17 mouse cellular contexts compared by ENCODE assay signal in genomic region chr2:4318134-4318533, GRCm38 (mm10).
DNase-seq lines count a peak whose midpoint lies in the region; ATAC-seq and TF ChIP-seq lines count a peak whose summit lies in the region.
"Had no signal": no experiment of that assay in that cellular context is flagged by ENCODE, and none has a peak within 500 bp of the region (broad histone marks: within the 10 kb centered on the region; RNA-seq: fewer than 3 reads in every experiment).

No protein-coding gene starts in this region.

- intact Hi-C loops in gastrocnemius, adult 2 months (cut with DNase I): no loop called here

- TF ChIP-seq CTCF in gastrocnemius, adult 2 months (IDR thresholded peaks at IDR 0.05): no peak

- H3K4me3 ChIP-seq in gastrocnemius, adult 2 months: no peak overlapping the region
- H3K4me3 ChIP-seq in liver, embryonic 16.5 days (ENCODE audit: low read depth, low read length): no peak overlapping the region
- H3K4me3 ChIP-seq: heart, embryonic 15.5 days; intestine, embryonic 15.5 days; lung, embryonic 15.5 days; stomach, embryonic 15.5 days had no signal

- peak overlapping the region; percentile 31; the same call in 1 of the 2 replicates for H3K27ac ChIP-seq in gastrocnemius, adult 2 months
- H3K27ac ChIP-seq in liver, embryonic 16.5 days (ENCODE audit: low read length): no peak overlapping the region
- H3K27ac ChIP-seq: heart, embryonic 15.5 days; intestine, embryonic 15.5 days; lung, embryonic 15.5 days; stomach, embryonic 15.5 days had no signal

- H3K27me3 ChIP-seq in liver, embryonic 16.5 days (ENCODE audit: control insufficient read depth, insufficient read depth, low read depth, low read length): no peaks in the 10 kb centered on the region
- H3K27me3 ChIP-seq: CH12.LX; heart, embryonic 15.5 days; intestine, embryonic 15.5 days; lung, embryonic 15.5 days; stomach, embryonic 15.5 days had no signal

- DNase-seq in gastrocnemius, adult 2 months: no peak
- no peak for DNase-seq in gastrocnemius, adult 8-10 months (ENCODE audit: low spot score in 2 of 2)
- DNase-seq in liver: no peak
- DNase-seq in MEL-GATA-1-ER (ENCODE audit: extremely low read depth, low read depth): peak; percentile 14
- no peak for DNase-seq in ovary, postnatal 10 days (ENCODE audit: low spot score)
- DNase-seq in frontal cortex, postnatal 10 days (ENCODE audit: low spot score in 2 of 2): no peak
- DNase-seq: cerebellum, postnatal 36 days; forebrain, postnatal 0 days; layer of hippocampus, adult 9-11 months; thymus, postnatal 36 days had no signal

- peak; percentile 19; the same call in 1 of the 2 replicates for ATAC-seq in liver, embryonic 16.5 days (ENCODE audit: low read depth)
- ATAC-seq in megakaryocyte progenitor cell, adult 5-6 weeks (replicated peaks; ENCODE audit: poor library complexity): peak; percentile 66
- ATAC-seq: forebrain, postnatal 0 days; intestine, embryonic 15.5 days had no signal

- H3K4me1 ChIP-seq in liver, embryonic 16.5 days (ENCODE audit: control insufficient read depth, low read depth, low read length): no peaks in the 10 kb centered on the region
- H3K4me1 ChIP-seq: heart, embryonic 15.5 days; intestine, embryonic 15.5 days; stomach, embryonic 15.5 days had no signal

- no peaks in the 10 kb centered on the region for H3K36me3 ChIP-seq in liver, embryonic 16.5 days (ENCODE audit: control insufficient read depth, insufficient read depth)
- H3K36me3 ChIP-seq: heart, embryonic 15.5 days; intestine, embryonic 15.5 days; lung, embryonic 15.5 days; stomach, embryonic 15.5 days had no signal

- no peak overlapping the region for H3K4me2 ChIP-seq in liver, embryonic 16.5 days (ENCODE audit: low read depth, low read length)
- H3K4me2 ChIP-seq: heart, embryonic 15.5 days; intestine, embryonic 15.5 days; lung, embryonic 15.5 days; stomach, embryonic 15.5 days had no signal

- WGBS in liver, embryonic 16.5 days (ENCODE audit: insufficient replicate concordance): 17% methylated on average over 4 of the region's 4 CpGs

- no peak overlapping the region for H3K9ac ChIP-seq in liver, embryonic 16.5 days (ENCODE audit: low read depth, low read length)
- H3K9ac ChIP-seq: forebrain, postnatal 0 days; heart, embryonic 15.5 days; intestine, embryonic 15.5 days; lung, embryonic 15.5 days; stomach, embryonic 15.5 days had no signal

- no peaks in the 10 kb centered on the region for H3K9me3 ChIP-seq in liver, embryonic 16.5 days (replicated peaks; ENCODE audit: control insufficient read depth, low read length)
- H3K9me3 ChIP-seq: heart, embryonic 15.5 days; intestine, embryonic 15.5 days; lung, embryonic 15.5 days; stomach, embryonic 15.5 days had no signal
